Mouse (Mus musculus) lung, postnatal 14 days (tissue): ENCODE measurements at regions not wholly inside any gene's neighbourhood (a gene's known extent, or its start where the extent isn't known, plus 50 kb on each side); places are given as distances from the start of the nearest gene placed in this dataset.
A peak's percentile ranks its signal among the peaks of the same experiment; 100 is the strongest.

ENCODE experiments used
- DNase-seq: peaks from one replicate; pipeline ENCODE4 v3.0.0; 2021

DNA sequence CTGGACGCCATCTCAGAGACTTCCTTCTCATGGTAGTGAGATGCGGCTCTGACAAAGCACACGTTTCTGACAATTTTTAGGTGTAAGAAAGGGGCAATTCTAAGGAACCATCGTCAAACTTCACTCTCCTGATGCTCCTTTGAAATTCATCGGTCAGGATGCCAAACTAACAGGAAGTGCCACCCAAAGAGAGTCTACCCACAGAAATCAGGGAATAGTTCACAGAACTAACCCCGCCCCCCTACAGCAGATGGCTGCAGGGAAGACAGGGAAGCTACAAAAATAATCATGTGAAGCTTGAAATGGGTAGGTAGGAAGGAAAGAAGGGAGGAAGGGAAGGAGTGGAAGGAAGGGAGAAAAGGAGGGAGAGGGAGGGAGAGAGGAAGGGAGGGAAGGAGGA is 240.1 kb upstream of the Eif4g2 start:
- DNase-seq = no peak

GRCm38 (mm10) chr7:111319917-111320316 is 237.1 kb upstream of the Eif4g2 start:
- DNase-seq = no peak

GRCm38 (mm10) chr7:111316479-111316990 is 233.7 kb upstream of the Eif4g2 start:
- no peak for DNase-seq

- DNase-seq = no peak
These were observed 231.1 kb upstream of the Eif4g2 start for GRCm38 (mm10) chr7:111313921-111314320.

GRCm38 (mm10) chr7:111305196-111305595 is 222.4 kb upstream of the Eif4g2 start:
- DNase-seq = no peak

DNA sequence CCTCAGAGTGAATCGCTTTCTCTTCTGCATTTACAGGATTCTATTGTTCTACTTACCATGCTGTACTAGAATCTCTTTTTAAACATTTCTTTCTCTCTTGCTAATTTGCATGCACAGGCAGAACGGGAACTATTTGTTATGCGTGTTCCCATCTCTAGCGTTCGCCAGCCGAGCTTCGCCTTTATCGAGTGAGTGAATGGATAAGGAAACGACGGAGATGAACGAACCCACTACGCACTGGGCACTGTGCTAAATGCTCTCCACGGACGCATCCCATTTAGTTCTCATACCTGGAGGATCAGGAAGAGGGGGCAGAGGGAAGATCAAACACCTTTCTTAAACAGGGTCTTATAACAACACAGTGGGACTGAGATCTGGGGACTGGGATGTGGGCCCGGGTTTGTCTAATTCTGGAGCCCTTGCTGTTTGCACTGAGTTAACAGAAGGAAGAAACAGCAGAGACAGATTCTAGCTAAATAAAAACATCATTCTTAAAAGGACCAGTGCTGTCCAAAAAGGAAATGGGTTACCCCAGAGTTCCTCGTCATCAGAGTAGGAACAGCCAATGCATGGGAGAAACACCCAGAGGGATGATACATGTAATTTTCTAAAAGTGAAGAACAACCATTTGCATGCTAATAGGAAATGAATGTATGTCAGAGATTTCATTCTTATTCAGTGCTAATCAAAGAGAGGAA is 219.1 kb upstream of the Eif4g2 start:
- DNase-seq = no peak

- no peak for DNase-seq
These were observed 214.5 kb upstream of the Eif4g2 start for GRCm38 (mm10) chr7:111297174-111297902.

- no peak for DNase-seq
These were observed 200.7 kb upstream of the Eif4g2 start for GRCm38 (mm10) chr7:111283411-111283955.

- no peak for DNase-seq
These were observed 199.5 kb upstream of the Eif4g2 start for GRCm38 (mm10) chr7:111282314-111282713.

GRCm38 (mm10) chr7:111277703-111278102 is 194.9 kb upstream of the Eif4g2 start:
- DNase-seq = no peak

- DNase-seq = no peak
These were observed 191.0 kb upstream of the Eif4g2 start for GRCm38 (mm10) chr7:111273839-111274238.

DNA sequence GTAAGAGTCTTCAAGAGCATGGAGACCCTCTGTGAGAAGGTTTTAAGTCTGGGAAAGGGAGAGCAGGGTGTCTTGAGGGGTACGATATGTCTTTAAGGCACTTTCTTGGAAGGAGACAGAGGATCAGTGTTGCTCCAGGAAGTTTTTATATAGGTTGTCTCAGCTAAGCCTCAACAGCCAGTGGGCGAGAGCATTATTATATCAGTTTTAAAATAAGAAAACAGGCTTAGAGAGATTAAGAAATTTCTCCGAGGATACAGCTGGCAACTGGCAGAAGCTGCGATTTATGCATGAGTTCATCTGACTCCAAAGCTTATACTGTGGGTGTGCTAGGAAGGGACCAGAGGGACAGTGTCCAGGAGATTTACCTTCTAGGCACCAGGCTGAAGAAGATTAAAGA is 188.0 kb upstream of the Eif4g2 start:
- no peak for DNase-seq

- DNase-seq = no peak
These were observed 185.4 kb upstream of the Eif4g2 start for GRCm38 (mm10) chr7:111268197-111268596.

DNA sequence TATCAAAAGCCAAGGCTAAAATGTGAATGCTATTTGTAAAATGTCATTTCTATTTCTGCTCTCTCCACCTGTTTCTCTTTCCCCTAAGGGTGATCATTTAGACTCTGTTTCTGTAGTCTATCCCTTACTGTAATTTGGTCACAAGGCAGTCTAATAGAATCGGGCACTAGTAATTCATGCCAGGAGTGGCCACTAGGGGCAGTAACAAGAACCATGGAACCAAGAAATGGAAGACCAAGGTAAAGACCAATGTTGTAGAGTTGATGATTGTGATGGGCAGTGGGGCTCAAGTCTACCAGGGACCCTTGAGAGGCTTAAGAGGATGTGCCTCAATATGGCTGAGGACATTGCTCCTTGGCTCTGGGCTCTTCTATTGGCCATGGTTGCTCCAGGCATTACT is 180.5 kb upstream of the Eif4g2 start:
- DNase-seq = no peak

GRCm38 (mm10) chr7:111259630-111260574 is 177.1 kb upstream of the Eif4g2 start:
- peak; percentile 21 for DNase-seq

- no peak for DNase-seq
These were observed 175.0 kb upstream of the Eif4g2 start for GRCm38 (mm10) chr7:111257842-111258241.

DNA sequence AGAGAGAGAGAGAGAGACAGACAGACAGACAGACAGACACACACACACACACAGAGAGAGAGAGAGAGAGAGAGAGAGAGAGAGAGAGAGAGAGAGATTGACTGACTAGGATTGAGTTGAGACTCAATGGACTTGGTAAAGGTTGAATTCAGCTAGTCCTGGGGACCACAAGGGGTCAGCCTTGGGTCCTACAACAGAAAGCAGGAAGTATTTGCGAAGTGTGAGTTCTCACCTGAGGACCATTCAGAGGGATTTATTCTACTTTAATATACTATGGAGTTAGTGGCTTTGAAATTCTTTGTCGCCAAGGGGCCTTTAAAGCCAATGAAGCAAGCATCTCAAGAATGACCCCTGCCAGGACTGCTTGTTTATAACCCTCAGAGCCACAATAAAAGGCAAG is 173.4 kb upstream of the Eif4g2 start:
- no peak for DNase-seq

GRCm38 (mm10) chr7:111249606-111250005 is 166.8 kb upstream of the Eif4g2 start:
- peak; percentile 91 for DNase-seq

GRCm38 (mm10) chr7:111245488-111245887 is 162.7 kb upstream of the Eif4g2 start:
- DNase-seq = no peak

- DNase-seq = no peak
These were observed 162.2 kb upstream of the Eif4g2 start for GRCm38 (mm10) chr7:111245067-111245466.

GRCm38 (mm10) chr7:111243831-111244230 is 161.0 kb upstream of the Eif4g2 start:
- DNase-seq = no peak

- DNase-seq = no peak
These were observed 159.8 kb upstream of the Eif4g2 start for GRCm38 (mm10) chr7:111242646-111243045.

- DNase-seq = peak; percentile 48
These were observed 158.7 kb upstream of the Eif4g2 start for GRCm38 (mm10) chr7:111241538-111241937.
